Mouse (Mus musculus) liver, adult 2 months (tissue): ENCODE measurements at regions not wholly inside any gene's neighbourhood (a gene's known extent, or its start where the extent isn't known, plus 50 kb on each side); places are given as distances from the start of the nearest gene placed in this dataset.

Experiments used
- DNase-seq: peaks from one replicate; pipeline ENCODE4 v3.0.0-alpha.2; 2011; ENCODE audit warnings: low read depth, low spot score; ENCODE audit errors: extremely low read depth
- H3K27ac ChIP-seq: fragments of 200-500 bp; replicated peaks from 2 replicates; pipeline ENCODE4 v1.5.1; 2012; ENCODE audit warnings: low read depth, mild to moderate bottlenecking, control low read depth, inconsistent platforms, low read length; ENCODE audit not compliant: insufficient read depth
- H3K27me3 ChIP-seq: fragments of 200-500 bp; 2 replicates; pipeline ENCODE4 v1.6.1; 2012; ENCODE audit warnings: mild to moderate bottlenecking, moderate library complexity, low read length, inconsistent platforms; ENCODE audit not compliant: control insufficient read depth, insufficient read depth
- H3K36me3 ChIP-seq: fragments of 200-500 bp; 2 replicates; pipeline ENCODE4 v1.6.1; 2012; ENCODE audit warnings: low read length, inconsistent platforms; ENCODE audit not compliant: control insufficient read depth, insufficient read depth
- H3K4me1 ChIP-seq: fragments of 200-500 bp; 2 replicates; pipeline ENCODE4 v1.6.1; 2011; ENCODE audit warnings: low read length; ENCODE audit not compliant: control insufficient read depth, insufficient read depth
- H3K4me3 ChIP-seq: fragments of 200-500 bp; 2 replicates; pipeline ENCODE4 v1.5.1; 2011; ENCODE audit warnings: low read depth, mild to moderate bottlenecking, control low read depth, low read length, moderate library complexity; ENCODE audit not compliant: insufficient read depth
- H3K79me2 ChIP-seq: fragments of 200-500 bp; 2 replicates; pipeline ENCODE4 v1.6.1; 2012; ENCODE audit warnings: inconsistent platforms, mild to moderate bottlenecking, low read length, moderate library complexity; ENCODE audit not compliant: control insufficient read depth, insufficient read depth
- H3K9ac ChIP-seq: fragments of 200-500 bp; 2 replicates; pipeline ENCODE4 v1.6.1; 2012; ENCODE audit warnings: low read depth, mild to moderate bottlenecking, control low read depth, inconsistent platforms, low read length
- CTCF ChIP-seq: fragments of 200-500 bp; IDR thresholded peaks from 2 replicates; pipeline ENCODE4 v1.5.1; 2011; ENCODE audit warnings: low read depth, low read length, control low read depth
- POLR2A ChIP-seq: fragments of 200-500 bp; IDR thresholded peaks from 2 replicates; pipeline ENCODE4 v1.6.1; 2011; ENCODE audit warnings: low read length, control low read depth; ENCODE audit not compliant: insufficient read depth; ENCODE audit errors: extremely low read depth
- WGBS: fragments of 180-500 bp; shearing (Covaris S2); methylation state at CpG from one replicate; pipeline ENCODE4 v1.1.7; 2018; 5-methylcytosine and 5-hydroxymethylcytosine counted together

DNA sequence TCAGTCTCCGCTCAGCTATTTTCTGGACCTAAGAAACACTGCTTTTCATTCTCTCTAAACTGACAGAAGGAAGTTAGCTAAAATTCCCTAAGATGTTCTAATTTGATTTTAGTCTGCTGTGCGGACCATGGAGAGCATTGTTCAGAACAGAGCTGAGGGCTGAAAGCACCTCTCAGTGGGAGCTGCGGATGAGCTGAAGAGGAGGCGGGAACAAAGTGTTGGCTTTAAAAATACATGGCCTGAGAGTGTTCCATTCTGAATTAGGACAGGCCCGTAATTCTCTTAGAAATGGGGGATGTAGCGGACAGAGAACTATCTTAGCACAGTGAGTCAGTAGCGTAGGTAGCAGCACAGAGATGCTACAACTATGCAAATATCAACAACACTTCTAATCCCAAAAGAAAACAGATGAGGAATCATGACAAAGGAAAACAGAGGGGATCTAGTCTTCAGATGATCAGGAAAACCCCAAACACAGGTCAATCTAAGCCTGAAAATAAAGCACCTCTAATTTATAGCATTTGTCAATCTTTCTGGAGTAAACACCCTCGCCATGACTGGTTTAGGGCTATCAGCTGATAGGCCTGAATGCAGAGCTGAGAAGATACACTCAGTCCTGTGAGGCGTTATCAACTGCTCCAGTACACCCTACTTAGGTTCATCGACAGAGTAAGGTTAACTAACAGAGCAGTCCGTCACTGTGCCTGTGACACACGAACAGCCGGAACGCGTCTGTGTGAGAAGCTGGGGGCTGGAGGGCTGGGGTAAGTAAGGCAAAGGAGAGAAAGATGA, 60.8 kb upstream of the Peli2 start:
- Histone ChIP-seq H3K27ac (no peak overlapping the region), H3K79me2 (no peaks in the 10 kb centered on the region), H3K36me3 (no peaks in the 10 kb centered on the region), H3K4me3 (no peak overlapping the region), H3K27me3 (no peaks in the 10 kb centered on the region), H3K4me1 (peaks cover 8% of the 10 kb centered on the region; the same call in 1 of the 2 replicates), H3K9ac (no peak overlapping the region)
- DNase-seq = no peak
- TF ChIP-seq CTCF = no peak
- no peak for TF ChIP-seq POLR2A
- 89% methylated on average over 15 of the region's 15 CpGs for WGBS

DNA sequence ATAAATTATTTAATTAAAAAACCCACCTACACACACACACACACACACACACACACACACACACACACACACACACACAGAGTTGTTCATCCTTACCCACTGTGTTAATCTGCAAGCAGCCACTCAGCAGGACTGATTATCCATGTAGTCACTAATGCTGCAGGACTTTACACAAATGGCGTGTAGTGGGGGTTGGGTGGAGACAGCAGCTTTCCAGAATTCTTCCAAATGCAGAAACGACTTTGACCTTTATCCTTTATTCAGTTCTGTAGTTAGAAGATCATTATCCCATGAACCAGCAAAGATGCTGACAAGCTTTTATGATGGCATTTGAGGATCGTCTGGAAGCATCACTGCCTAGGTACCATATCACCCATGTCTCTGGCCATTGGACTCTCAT, 52.0 kb upstream of the Peli2 start:
- Histone ChIP-seq H3K9ac (no peak overlapping the region), H3K36me3 (no peaks in the 10 kb centered on the region), H3K27ac (no peak overlapping the region), H3K4me3 (no peak overlapping the region), H3K79me2 (no peaks in the 10 kb centered on the region), H3K27me3 (no peaks in the 10 kb centered on the region), H3K4me1 (peaks cover 1% of the 10 kb centered on the region; the same call in 1 of the 2 replicates)
- 63% methylated on average over 3 of the region's 3 CpGs for WGBS
- TF ChIP-seq POLR2A = no peak
- no peak for TF ChIP-seq CTCF
- peak; percentile 4 for DNase-seq
